Mouse (Mus musculus) kidney, postnatal 25 days (tissue): ENCODE measurements around the gene Nkx2-3.
A peak's percentile ranks its signal among the peaks of the same experiment; 100 is the strongest.

Experiments
- DNase-seq, 2 experiments: peaks; one replicate each; pipeline ENCODE4 v3.0.0; 2021; ENCODE audit warnings: mixed read lengths in 2 of 2

Nkx2-3 gene

DNA sequence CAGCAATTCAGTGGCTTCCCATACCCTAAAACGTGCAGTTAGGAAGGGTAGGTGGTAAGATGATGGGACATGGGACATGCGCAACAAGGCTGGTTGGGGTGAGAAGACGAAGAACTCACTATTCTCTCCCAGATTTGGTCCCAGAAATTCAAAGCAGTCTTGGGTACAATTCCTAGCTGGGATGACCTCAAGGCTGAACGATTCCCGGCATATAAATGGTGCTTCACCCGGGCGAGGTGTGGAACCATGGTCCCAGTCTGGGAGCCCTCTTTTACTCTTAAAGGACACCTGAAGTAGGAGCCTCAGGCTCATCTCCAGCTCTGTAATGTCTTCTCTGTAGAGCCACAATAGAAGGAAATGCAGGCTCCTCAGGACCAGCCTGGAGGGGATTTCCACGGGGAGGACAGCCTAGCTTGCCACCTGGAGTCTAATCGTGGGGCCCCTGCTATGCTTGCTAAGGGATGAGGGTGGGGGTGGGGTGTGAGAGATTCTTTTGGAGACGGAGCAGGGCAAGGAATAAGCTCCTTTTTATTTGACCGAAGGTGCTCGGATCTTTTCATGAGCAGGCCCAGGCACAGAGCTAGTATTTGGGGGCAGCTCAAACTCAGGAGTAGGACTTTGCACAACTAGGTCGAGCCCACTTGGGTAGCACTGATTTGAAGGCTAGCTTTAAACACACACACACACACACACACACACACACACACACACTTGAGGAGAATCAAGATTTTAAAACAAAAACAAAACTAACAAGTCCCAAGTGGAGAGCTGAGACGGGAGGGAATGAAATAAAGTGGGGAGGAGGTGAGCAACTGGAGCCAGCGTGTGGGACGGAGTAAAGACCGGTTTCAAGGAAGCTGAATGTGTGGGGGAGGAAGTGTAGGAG lies 6.2 kb upstream of the Nkx2-3 start:
- no peak for DNase-seq

DNA sequence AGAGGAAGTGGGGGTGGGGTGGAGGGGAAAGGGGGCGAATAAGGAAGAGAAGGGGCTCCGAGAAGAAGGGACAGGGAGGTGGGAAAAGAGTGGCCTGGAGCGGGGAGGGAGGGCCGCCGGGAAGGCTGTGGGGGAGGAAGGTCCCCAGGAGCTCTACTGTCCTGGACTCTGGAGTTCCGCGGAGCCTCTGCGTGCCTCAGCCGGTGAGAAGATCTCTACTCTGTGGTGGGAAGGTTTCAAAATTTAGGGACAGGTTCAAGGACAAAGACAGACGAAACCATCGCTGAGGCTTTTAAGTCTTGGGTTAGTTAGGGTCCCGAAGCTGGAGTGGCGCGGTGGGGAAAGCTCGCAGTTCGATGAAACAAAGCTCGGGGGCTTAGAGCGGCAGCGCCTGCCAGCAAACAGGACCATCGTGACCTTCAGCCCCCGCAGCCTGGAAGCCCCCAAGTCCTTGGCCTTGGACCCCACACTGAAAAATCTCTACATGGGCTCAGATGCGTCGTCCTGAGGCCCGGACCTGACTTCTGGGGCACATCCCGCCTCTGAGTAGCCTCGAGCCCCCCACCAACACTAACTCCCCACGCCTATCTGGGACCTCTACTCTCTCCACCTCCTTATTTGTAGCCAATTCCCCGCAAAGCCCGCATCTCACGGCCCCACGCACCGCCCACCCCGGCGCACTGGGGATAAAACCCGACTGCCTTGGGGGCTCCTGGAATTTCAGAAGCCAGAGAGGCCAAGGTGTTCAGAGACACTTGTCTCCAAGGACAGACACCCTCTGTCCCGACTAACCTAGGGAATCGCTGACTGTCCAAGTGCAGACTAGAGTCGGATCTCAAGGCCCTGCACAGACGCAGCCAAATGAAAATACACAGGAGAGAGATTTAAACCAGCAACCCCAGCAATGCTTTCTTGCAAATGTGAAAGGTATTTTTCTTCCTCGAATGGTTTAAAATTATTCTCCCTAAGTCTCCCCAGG lies 5.3 kb upstream of the Nkx2-3 start:
- DNase-seq = no peak

- DNase-seq = no peak
Measured at GRCm38 (mm10) chr19:43607842-43608680, 4.1 kb upstream of the Nkx2-3 start.

DNA sequence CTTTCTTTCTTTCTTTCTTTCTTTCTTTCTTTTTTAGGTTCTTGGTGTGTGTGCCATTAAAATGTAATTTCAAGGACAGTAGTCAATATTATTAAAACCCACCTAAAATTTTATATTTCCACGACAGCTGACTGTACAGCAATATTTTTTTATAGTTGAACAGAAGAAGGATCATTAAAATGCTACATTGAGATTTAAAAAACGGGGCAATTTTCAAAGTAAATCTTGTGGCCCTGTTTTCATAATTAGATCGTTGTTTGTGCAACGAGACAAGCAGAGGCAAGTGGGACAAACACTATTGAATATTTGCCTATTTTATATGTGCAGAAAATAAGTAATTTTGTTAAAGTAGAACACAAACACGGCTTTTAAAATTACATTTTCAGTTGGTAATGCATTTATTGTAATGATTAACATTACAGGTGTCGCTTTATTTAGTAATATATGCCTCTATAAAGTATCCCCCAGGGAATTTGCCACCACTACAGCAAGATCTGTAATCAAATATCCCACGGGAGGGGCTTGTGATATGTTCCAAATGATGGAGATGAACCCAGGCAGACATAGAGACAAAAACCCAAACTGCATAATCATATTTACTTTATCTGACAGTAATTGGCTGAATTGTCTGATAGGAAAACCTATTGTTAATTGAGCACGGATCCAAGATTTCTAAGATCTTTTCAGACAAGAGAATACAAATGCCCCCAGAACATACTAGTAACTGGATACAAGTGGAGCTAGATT lies 3.2 kb upstream of the Nkx2-3 start:
- DNase-seq = no peak

DNA sequence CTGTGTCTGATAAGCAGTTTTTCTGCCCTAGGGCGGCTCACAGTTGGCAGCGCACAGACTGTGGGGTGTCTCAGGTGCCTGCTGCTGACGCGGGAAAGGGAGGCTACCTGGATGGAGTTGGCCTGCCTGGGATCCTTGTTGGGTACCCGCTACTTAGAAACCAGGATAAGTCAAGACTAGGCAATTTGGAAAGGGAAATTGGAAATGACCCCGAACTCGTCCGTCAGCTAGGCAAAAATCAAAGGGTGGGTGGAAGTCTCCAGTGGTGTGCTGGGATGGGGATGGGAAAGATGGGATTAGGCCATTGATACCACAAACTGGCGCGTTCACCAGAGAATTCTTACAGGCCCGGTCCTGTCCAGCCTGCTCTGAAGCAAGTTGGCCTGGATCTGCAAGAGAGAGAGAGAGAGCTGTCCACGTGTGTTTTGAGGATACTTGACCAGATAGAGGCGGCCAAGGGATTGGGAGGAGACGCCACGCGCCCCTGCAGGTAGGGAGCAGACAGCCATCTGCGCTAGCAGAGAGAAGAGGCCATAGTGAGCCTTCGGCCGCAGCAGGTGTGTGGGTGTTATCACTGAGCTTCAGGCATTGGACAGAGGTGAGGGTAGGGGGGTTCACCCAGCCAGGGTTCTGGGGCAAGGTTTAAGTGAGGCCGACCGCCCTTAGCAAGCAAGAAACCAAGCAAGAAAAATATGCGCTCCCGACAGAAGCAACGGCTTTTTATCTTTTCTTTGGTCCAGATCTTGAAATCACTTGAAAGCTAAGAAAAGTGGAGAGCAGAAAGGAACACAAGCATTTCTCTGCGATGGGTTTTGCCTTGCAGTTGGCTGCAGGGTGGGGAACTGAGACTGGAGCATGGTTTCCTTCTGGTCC lies 2.4 kb upstream of the Nkx2-3 start:
- no peak for DNase-seq

- no peak for DNase-seq
Measured at GRCm38 (mm10) chr19:43610341-43610848, 1.7 kb upstream of the Nkx2-3 start.

DNA sequence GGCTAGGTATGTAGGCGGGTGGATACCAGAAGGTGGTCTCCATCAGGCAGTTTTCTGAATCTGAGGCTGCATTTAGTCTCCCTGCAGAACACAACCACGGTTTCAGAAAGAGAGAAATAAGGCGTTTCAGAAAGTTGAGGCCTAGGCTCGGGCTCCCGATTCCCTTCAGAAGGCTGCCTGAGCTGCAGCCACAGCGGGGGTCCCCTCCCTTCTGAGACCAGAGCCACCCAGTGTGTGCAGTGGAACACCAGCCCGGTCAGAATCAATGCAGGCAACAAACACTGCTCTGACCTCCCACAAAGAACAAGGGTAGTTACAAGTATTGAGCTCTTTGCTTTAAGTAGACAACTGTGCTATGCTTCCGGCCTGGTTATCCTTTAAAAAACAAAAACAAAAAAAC lies 1.0 kb upstream of the Nkx2-3 start:
- DNase-seq = no peak

DNA sequence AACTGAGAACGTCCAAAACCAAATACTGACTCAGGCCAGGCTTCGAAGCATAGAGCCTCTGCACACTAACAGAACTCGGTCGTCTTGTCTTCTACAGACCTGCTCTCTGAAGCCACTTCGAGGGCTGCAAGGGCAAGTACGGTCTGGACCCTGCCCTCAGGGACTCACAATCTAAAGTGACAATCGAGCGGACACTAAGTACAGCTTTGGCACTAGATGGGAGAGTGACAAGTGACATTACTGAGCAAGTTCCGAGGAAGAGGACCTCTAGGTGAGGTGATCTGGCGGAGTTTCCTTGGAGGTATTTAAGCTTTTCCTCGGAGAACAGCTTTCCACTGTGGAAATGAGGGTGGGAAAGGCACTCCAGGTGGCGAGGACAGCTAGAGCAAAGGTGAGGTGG lies 564 bp upstream of the Nkx2-3 start:
- DNase-seq = no peak

- DNase-seq = no peak
Measured at GRCm38 (mm10) chr19:43612501-43612971, 411 bp downstream of the Nkx2-3 start.

GRCm38 (mm10) chr19:43613293-43614130 lies 1.4 kb downstream of the Nkx2-3 start:
- no peak for DNase-seq

GRCm38 (mm10) chr19:43614341-43615073 lies 2.4 kb downstream of the Nkx2-3 start:
- DNase-seq = no peak

DNA sequence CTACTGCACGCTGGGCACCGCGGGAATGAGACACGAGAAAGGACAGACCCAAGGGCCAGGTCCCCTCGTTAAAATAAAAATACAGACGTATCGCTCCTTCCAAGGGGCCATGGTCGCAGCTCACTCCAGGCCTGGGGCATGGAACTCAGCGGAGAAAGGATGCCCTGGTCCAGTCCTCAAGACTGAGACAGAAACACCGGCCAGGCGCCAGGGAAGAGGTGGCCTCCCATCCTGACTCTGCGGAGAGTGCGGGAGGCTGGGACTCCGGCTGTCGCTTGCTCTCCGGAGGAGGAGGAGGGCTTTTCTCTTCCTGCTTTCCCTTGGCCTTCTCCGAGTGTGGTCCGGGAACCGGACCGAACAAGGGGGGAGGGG lies 2.9 kb downstream of the Nkx2-3 start:
- no peak for DNase-seq

DNA sequence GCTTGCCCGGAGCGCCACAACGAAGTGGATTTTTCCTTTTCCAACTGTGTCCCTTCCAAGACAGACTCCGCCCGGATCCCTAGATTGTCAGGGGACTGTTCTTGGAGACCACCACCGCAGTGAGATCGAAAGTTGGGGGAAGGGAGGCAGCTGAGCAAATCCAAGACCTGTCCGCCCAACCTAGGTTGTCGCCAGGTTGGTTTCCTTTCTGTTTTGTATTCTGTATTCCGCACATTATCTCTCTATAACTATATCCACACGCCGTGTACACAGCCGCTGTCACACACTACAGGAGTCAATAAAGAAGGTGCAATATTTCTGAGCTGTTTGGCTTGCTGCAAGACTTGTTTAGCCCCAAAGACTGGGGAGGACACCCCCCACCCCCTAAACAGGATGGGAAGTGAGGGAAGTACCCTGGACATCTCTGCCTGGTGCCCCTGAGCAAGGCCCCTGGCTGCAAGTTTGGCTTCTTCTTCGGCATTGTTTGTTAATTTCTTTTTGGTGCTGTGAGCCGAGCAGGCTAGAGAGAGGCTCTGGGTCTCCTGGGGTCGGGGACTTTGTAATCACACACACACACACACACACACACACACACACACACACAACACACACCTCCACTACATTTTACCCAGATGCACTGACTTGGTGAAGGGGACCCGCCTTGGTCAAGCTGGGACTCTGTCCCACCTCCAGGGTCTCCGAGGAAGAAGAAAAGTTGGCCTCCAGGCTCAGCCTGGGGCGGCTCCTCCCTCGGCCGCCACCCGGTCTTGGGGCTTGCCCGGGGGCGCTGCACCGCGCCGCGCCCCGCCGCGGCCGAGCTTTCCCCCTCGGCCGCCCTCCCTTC lies 3.7 kb downstream of the Nkx2-3 start:
- DNase-seq = no peak

DNA sequence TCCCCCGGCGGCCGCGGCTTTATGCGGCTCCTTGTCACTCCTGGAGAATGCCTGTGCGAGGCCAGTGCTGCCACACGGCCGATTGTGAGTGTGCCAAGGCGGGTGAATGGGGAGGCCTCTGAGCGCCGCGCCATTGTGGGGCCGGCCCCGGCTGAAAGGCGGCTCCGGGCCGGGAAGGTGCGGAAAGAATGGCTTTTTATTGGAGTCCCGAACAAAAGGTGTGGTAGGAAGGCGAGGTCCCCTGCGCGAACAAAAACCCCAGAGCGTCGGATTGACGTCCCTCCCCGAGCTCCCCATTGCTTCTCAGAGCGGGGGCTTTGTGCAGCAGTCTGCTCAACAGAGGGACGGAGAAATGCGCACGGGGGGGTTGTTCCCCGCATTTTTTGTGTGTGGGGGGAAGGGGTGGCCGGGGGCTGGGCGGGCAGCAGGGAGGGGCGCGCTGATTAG lies 4.3 kb downstream of the Nkx2-3 start:
- peak in 1 of 2 experiments; percentile 42 for DNase-seq

DNA sequence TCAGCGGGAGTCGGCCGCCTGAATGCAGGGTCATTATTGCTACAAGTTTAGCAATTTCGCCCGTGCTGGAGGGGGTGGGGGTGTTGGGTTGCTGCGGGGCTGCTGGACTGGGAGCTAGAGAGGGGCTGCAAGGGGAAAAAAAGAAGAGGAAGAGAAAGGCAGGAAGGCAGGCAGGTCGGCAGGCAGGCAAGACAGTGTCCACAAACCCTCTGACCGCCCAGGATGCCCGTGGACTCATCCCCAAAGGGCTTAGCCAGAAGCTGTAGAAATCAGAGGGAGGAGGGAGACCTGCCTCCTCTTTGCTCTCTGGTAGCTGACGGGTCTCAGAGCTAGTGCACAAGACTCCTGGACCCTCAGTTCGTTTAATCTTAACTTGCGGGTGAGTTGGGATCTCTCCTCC lies 4.8 kb downstream of the Nkx2-3 start:
- DNase-seq = no peak

DNA sequence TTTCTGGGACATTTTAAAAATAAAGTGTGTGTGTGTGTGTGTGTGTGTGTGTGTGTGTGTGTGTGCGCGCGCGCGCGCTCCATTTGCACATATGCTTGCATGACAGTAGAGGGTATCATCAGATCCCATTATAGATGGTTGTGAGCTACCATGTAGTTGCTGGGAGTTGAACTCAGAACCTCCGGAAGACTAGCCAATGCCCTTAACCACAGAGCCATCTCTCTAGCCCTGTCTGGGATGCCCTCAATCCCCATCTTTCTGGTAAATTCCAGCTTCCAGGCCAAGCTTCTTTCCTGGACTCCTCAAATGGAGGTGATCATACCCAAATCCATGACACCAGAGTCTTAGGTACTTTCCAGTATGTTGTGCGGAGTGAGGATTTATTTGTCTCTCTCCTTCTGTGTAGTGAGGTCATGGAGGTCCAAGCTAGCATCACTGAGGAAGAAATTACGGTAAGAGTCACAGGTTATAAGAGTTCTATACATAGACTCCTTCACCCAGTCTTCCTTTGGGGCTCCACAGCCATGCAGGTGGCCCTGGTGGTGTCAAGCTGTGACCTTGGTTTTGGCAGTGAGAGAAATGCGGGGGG lies 5.7 kb downstream of the Nkx2-3 start:
- no peak for DNase-seq

- DNase-seq = no peak
Measured at GRCm38 (mm10) chr19:43618505-43619030, 6.4 kb downstream of the Nkx2-3 start.
